Mouse (Mus musculus): ENCODE data around the gene Kcnj5. TPM values are rescaled to one million over a fixed set of nuclear protein-coding genes. Genes with fewer than 3 reads are reported as not detected.

Kcnj5 gene
- 0.55 and 0.60 TPM in 2 replicates for polyA plus RNA-seq (2015; fragmentation: Nextera tagmentation; extraction: Ambion mirVana)

GRCm38 (mm10) chr9:32344051-32344450, at the start of gene Kcnj5:
TSS of gene Kcnj5 (minus strand) at chr9:32344350.
- Histone ChIP-seq H3K4me2 (replicated peaks) (peak within 1 kb of the TSS; percentile 44), H3K27ac (replicated peaks) (no peak within 1 kb of the TSS), H3K9ac (0 out of 2 replicates have a peak within 1 kb of the TSS, but pooled peaks have one; percentile 12), H3K27me3 (peaks cover 55% of the 10 kb centered on the region), H3K36me3 (no peaks in the 10 kb centered on the region), H3K4me3 (replicated peaks) (peak within 1 kb of the TSS; percentile 27), H3K9me3 (replicated peaks) (no peaks in the 10 kb centered on the region), H3K4me1 (peaks cover 11% of the 10 kb centered on the region; the same call in 1 of the 2 replicates)
- 2% methylated on average over 19 of the region's 20 CpGs for whole genome bisulfite sequencing
- ATAC-seq (ENCODE audit: insufficient number of reproducible peaks, low FRiP score, low TSS enrichment, low read depth): no peak

- Histone ChIP-seq H3K4me1 (no peaks in the 10 kb centered on the region), H3K4me2 (replicated peaks) (no peak overlapping the region), H3K36me3 (no peaks in the 10 kb centered on the region), H3K9ac (no peak overlapping the region), H3K4me3 (replicated peaks) (no peak overlapping the region), H3K27ac (replicated peaks) (no peak overlapping the region), H3K9me3 (replicated peaks) (no peaks in the 10 kb centered on the region), H3K27me3 (no peaks in the 10 kb centered on the region; the same call in 1 of the 2 replicates)
- no peak for ATAC-seq (ENCODE audit: insufficient number of reproducible peaks, low FRiP score, low TSS enrichment, low read depth)
- 80% methylated on average over 6 of the region's 6 CpGs for WGBS
Observed at GRCm38 (mm10) chr9:32392716-32393115, 48.6 kb upstream of the Kcnj5 start.

- H3K9ac ChIP-seq: no peak overlapping the region
- no peak overlapping the region for H3K4me2 ChIP-seq (replicated peaks)
- no peak overlapping the region for H3K4me3 ChIP-seq (replicated peaks)
- H3K9me3 ChIP-seq (replicated peaks): no peaks in the 10 kb centered on the region
- H3K27me3 ChIP-seq: no peaks in the 10 kb centered on the region; the same call in 1 of the 2 replicates
- no peaks in the 10 kb centered on the region for H3K4me1 ChIP-seq
- H3K27ac ChIP-seq (replicated peaks): no peak overlapping the region
- 79% methylated on average over 9 of the region's 9 CpGs for WGBS
- no peaks in the 10 kb centered on the region for H3K36me3 ChIP-seq
- ATAC-seq (ENCODE audit: insufficient number of reproducible peaks, low FRiP score, low TSS enrichment, low read depth): no peak
Observed at GRCm38 (mm10) chr9:32391701-32392100, 47.6 kb upstream of the Kcnj5 start.

- Histone ChIP-seq H3K9ac (no peak overlapping the region), H3K27ac (replicated peaks) (no peak overlapping the region), H3K4me3 (replicated peaks) (no peak overlapping the region), H3K4me2 (replicated peaks) (no peak overlapping the region), H3K36me3 (no peaks in the 10 kb centered on the region), H3K4me1 (no peaks in the 10 kb centered on the region), H3K27me3 (no peaks in the 10 kb centered on the region; the same call in 1 of the 2 replicates), H3K9me3 (replicated peaks) (no peaks in the 10 kb centered on the region)
- ATAC-seq (ENCODE audit: insufficient number of reproducible peaks, low FRiP score, low TSS enrichment, low read depth): no peak
- 81% methylated on average over 5 of the region's 5 CpGs for WGBS
Observed at GRCm38 (mm10) chr9:32391092-32391491, 46.9 kb upstream of the Kcnj5 start.

- no peak overlapping the region for H3K4me2 ChIP-seq (replicated peaks)
- no peaks in the 10 kb centered on the region for H3K9me3 ChIP-seq (replicated peaks)
- H3K36me3 ChIP-seq: no peaks in the 10 kb centered on the region
- no peak overlapping the region for H3K9ac ChIP-seq
- no peak for ATAC-seq (ENCODE audit: insufficient number of reproducible peaks, low FRiP score, low TSS enrichment, low read depth)
- H3K4me1 ChIP-seq: no peaks in the 10 kb centered on the region
- no peak overlapping the region for H3K27ac ChIP-seq (replicated peaks)
- WGBS: 95% methylated on average over 1 of the region's 1 CpGs
- no peaks in the 10 kb centered on the region; the same call in 1 of the 2 replicates for H3K27me3 ChIP-seq
- H3K4me3 ChIP-seq (replicated peaks): no peak overlapping the region
Observed at GRCm38 (mm10) chr9:32388120-32388519, 44.0 kb upstream of the Kcnj5 start.

- H3K4me1 ChIP-seq: no peaks in the 10 kb centered on the region
- no peak overlapping the region for H3K4me2 ChIP-seq (replicated peaks)
- no peak overlapping the region for H3K4me3 ChIP-seq (replicated peaks)
- H3K9ac ChIP-seq: no peak overlapping the region
- H3K27ac ChIP-seq (replicated peaks): no peak overlapping the region
- WGBS: 69% methylated on average over 4 of the region's 4 CpGs
- no peak for ATAC-seq (ENCODE audit: insufficient number of reproducible peaks, low FRiP score, low TSS enrichment, low read depth)
- H3K27me3 ChIP-seq: no peaks in the 10 kb centered on the region; the same call in none of the 2 replicates
- no peaks in the 10 kb centered on the region for H3K9me3 ChIP-seq (replicated peaks)
- no peaks in the 10 kb centered on the region for H3K36me3 ChIP-seq
Observed at GRCm38 (mm10) chr9:32384906-32385305, 40.8 kb upstream of the Kcnj5 start.

- no peaks in the 10 kb centered on the region for H3K36me3 ChIP-seq
- 71% methylated on average over 5 of the region's 5 CpGs for WGBS
- no peak overlapping the region for H3K9ac ChIP-seq
- no peak overlapping the region for H3K4me3 ChIP-seq (replicated peaks)
- no peak overlapping the region for H3K27ac ChIP-seq (replicated peaks)
- no peak overlapping the region for H3K4me2 ChIP-seq (replicated peaks)
- no peak for ATAC-seq (ENCODE audit: insufficient number of reproducible peaks, low FRiP score, low TSS enrichment, low read depth)
- no peaks in the 10 kb centered on the region for H3K4me1 ChIP-seq
- no peaks in the 10 kb centered on the region for H3K27me3 ChIP-seq
- no peaks in the 10 kb centered on the region for H3K9me3 ChIP-seq (replicated peaks)
Observed at GRCm38 (mm10) chr9:32376863-32377590, 32.9 kb upstream of the Kcnj5 start.

GRCm38 (mm10) chr9:32376031-32376430, 31.9 kb upstream of the Kcnj5 start:
- H3K36me3 ChIP-seq: no peaks in the 10 kb centered on the region
- WGBS: 85% methylated on average over 7 of the region's 7 CpGs

GRCm38 (mm10) chr9:32373656-32374055, 29.5 kb upstream of the Kcnj5 start:
- Histone ChIP-seq H3K9me3 (replicated peaks) (no peaks in the 10 kb centered on the region), H3K9ac (no peak overlapping the region), H3K36me3 (no peaks in the 10 kb centered on the region), H3K4me2 (replicated peaks) (no peak overlapping the region), H3K4me1 (no peaks in the 10 kb centered on the region), H3K4me3 (replicated peaks) (no peak overlapping the region), H3K27me3 (0 out of 2 replicates have a peak, but pooled peaks cover 6% of the 10 kb centered on the region), H3K27ac (replicated peaks) (no peak overlapping the region)
- WGBS: 81% methylated on average over 6 of the region's 6 CpGs
- ATAC-seq (ENCODE audit: insufficient number of reproducible peaks, low FRiP score, low TSS enrichment, low read depth): no peak

More at GRCm38 (mm10) chr9:32376031-32376430, 31.9 kb upstream of the Kcnj5 start:
- no peak overlapping the region for H3K4me2 ChIP-seq (replicated peaks)
- no peak overlapping the region for H3K4me3 ChIP-seq (replicated peaks)
- H3K4me1 ChIP-seq: no peaks in the 10 kb centered on the region
- no peaks in the 10 kb centered on the region for H3K27me3 ChIP-seq
- no peak overlapping the region for H3K9ac ChIP-seq
- no peak overlapping the region for H3K27ac ChIP-seq (replicated peaks)
- no peak for ATAC-seq (ENCODE audit: insufficient number of reproducible peaks, low FRiP score, low TSS enrichment, low read depth)
- no peaks in the 10 kb centered on the region for H3K9me3 ChIP-seq (replicated peaks)

GRCm38 (mm10) chr9:32372202-32372601, 28.1 kb upstream of the Kcnj5 start, which contains the start of gene Kcnj1:
TSS of gene Kcnj1 (plus strand) at chr9:32372493.
- Histone ChIP-seq H3K4me3 (replicated peaks) (no peak within 1 kb of the TSS), H3K4me1 (no peaks in the 10 kb centered on the region), H3K27ac (replicated peaks) (no peak within 1 kb of the TSS), H3K9me3 (replicated peaks) (no peaks in the 10 kb centered on the region), H3K27me3 (0 out of 2 replicates have a peak, but pooled peaks cover 6% of the 10 kb centered on the region), H3K36me3 (no peaks in the 10 kb centered on the region), H3K4me2 (replicated peaks) (no peak within 1 kb of the TSS), H3K9ac (no peak within 1 kb of the TSS)
- 84% methylated on average over 6 of the region's 6 CpGs for WGBS
- ATAC-seq (ENCODE audit: insufficient number of reproducible peaks, low FRiP score, low TSS enrichment, low read depth): no peak

GRCm38 (mm10) chr9:32369388-32369787, 25.2 kb upstream of the Kcnj5 start:
- H3K4me3 ChIP-seq (replicated peaks): no peak overlapping the region
- no peak overlapping the region for H3K27ac ChIP-seq (replicated peaks)
- 56% methylated on average over 6 of the region's 6 CpGs for WGBS
- no peaks in the 10 kb centered on the region for H3K4me1 ChIP-seq
- no peak for ATAC-seq (ENCODE audit: insufficient number of reproducible peaks, low FRiP score, low TSS enrichment, low read depth)
- H3K27me3 ChIP-seq: 0 out of 2 replicates have a peak, but pooled peaks cover 6% of the 10 kb centered on the region
- H3K9me3 ChIP-seq (replicated peaks): no peaks in the 10 kb centered on the region
- H3K36me3 ChIP-seq: no peaks in the 10 kb centered on the region
- H3K4me2 ChIP-seq (replicated peaks): no peak overlapping the region
- no peak overlapping the region for H3K9ac ChIP-seq

All from embryonic facial prominence, embryonic 15.5 days (tissue).